Mouse (Mus musculus) heart, adult 2 months (tissue): ENCODE results near the gene Htr1f.

ENCODE experiments used
- CTCF ChIP-seq: fragments of 200-600 bp; IDR thresholded peaks from 2 replicates; pipeline ENCODE4 v1.8.1; 2022; ENCODE audit warnings: antibody characterized with exemption, mild to moderate bottlenecking, moderate library complexity
- EP300 ChIP-seq: fragments of 200-500 bp; IDR thresholded peaks from 2 replicates; pipeline ENCODE4 v1.6.1; 2011; ENCODE audit warnings: low read depth, low read length, control low read depth; ENCODE audit not compliant: insufficient read depth
- POLR2A ChIP-seq: fragments of 200-500 bp; IDR thresholded peaks from 2 replicates; pipeline ENCODE4 v1.6.1; 2011; ENCODE audit warnings: mild to moderate bottlenecking, low read depth, low read length, control low read depth; ENCODE audit not compliant: insufficient read depth

GRCm38 (mm10) chr16:65127846-65128245, 22.2 kb upstream of the Htr1f start:
- no peak for TF ChIP-seq EP300
- no peak for TF ChIP-seq CTCF
- no peak for TF ChIP-seq POLR2A
